Mouse (Mus musculus) ovary, postnatal 10 days (tissue): ENCODE data around the gene Rgs5.

ENCODE experiments used
- DNase-seq: peaks from one replicate; pipeline ENCODE4 v3.0.0; 2022; ENCODE audit warnings: low spot score

Gene Rgs5

GRCm38 (mm10) chr1:169726319-169726718 is 71.0 kb downstream of the Rgs5 start:
- DNase-seq: no peak

- DNase-seq: no peak
Measured at GRCm38 (mm10) chr1:169730599-169731100, 75.3 kb downstream of the Rgs5 start.

- DNase-seq: no peak
Measured at GRCm38 (mm10) chr1:169736139-169736538, 80.8 kb downstream of the Rgs5 start.

- no peak for DNase-seq
Measured at GRCm38 (mm10) chr1:169737231-169737630, 81.9 kb downstream of the Rgs5 start.

- DNase-seq: no peak
Measured at GRCm38 (mm10) chr1:169741147-169741546, 85.8 kb downstream of the Rgs5 start.
